Mouse (Mus musculus): Measurements from ENCODE around the gene Pan3. TPM values are rescaled to one million over a fixed set of nuclear protein-coding genes. Genes with fewer than 3 reads are reported as not detected.

Gene Pan3
- polyA plus RNA-seq, 1 experiment from 2014 or later = 49.9 TPM

- Histone ChIP-seq H3K9me3 (no peaks in the 10 kb centered on the region), H3K4me1 (no peaks in the 10 kb centered on the region), H3K36me3 (replicated peaks) (no peaks in the 10 kb centered on the region; the same call in 1 of the 2 replicates), H3K27me3 (ENCODE audit: poor library complexity, severe bottlenecking) (no peaks in the 10 kb centered on the region), H3K27ac (no peak overlapping the region), H3K4me3 (no peak overlapping the region)
- 87% methylated on average over 2 of the region's 2 CpGs for WGBS
- DNase-seq (ENCODE audit: extremely low spot score, low spot score) = no peak
These were observed 66.0 kb downstream of the Pan3 start for GRCm38 (mm10) chr5:147495961-147496360.

- no peaks in the 10 kb centered on the region for H3K4me1 ChIP-seq
- H3K9me3 ChIP-seq = no peaks in the 10 kb centered on the region
- no peaks in the 10 kb centered on the region; the same call in 1 of the 2 replicates for H3K36me3 ChIP-seq (replicated peaks)
- H3K27ac ChIP-seq = no peak overlapping the region
- no peak for DNase-seq (ENCODE audit: extremely low spot score, low spot score)
- 90% methylated on average over 4 of the region's 4 CpGs for WGBS
- H3K4me3 ChIP-seq = no peak overlapping the region
- no peaks in the 10 kb centered on the region for H3K27me3 ChIP-seq (ENCODE audit: poor library complexity, severe bottlenecking)
These were observed 67.0 kb downstream of the Pan3 start for GRCm38 (mm10) chr5:147496921-147497320.

- Histone ChIP-seq H3K9me3 (no peaks in the 10 kb centered on the region), H3K36me3 (replicated peaks) (no peaks in the 10 kb centered on the region; the same call in 1 of the 2 replicates), H3K27ac (no peak overlapping the region), H3K4me3 (no peak overlapping the region), H3K4me1 (no peaks in the 10 kb centered on the region), H3K27me3 (ENCODE audit: poor library complexity, severe bottlenecking) (no peaks in the 10 kb centered on the region)
- DNase-seq (ENCODE audit: extremely low spot score, low spot score) = no peak
- WGBS = 79% methylated on average over 3 of the region's 3 CpGs
These were observed 67.8 kb downstream of the Pan3 start for GRCm38 (mm10) chr5:147497714-147498113.

GRCm38 (mm10) chr5:147501456-147501998, 71.6 kb downstream of the Pan3 start:
- Histone ChIP-seq H3K9me3 (no peaks in the 10 kb centered on the region), H3K4me3 (no peak overlapping the region), H3K4me1 (no peaks in the 10 kb centered on the region), H3K27ac (no peak overlapping the region), H3K27me3 (ENCODE audit: poor library complexity, severe bottlenecking) (no peaks in the 10 kb centered on the region), H3K36me3 (replicated peaks) (peaks cover 2% of the 10 kb centered on the region; the same call in 1 of the 2 replicates)
- DNase-seq (ENCODE audit: extremely low spot score, low spot score) = no peak
- WGBS = 92% methylated on average over 2 of the region's 2 CpGs

GRCm38 (mm10) chr5:147502921-147503320, 73.0 kb downstream of the Pan3 start:
- no peak for DNase-seq (ENCODE audit: extremely low spot score, low spot score)
- Histone ChIP-seq H3K27ac (no peak overlapping the region), H3K9me3 (no peaks in the 10 kb centered on the region), H3K27me3 (ENCODE audit: poor library complexity, severe bottlenecking) (no peaks in the 10 kb centered on the region), H3K4me1 (no peaks in the 10 kb centered on the region), H3K4me3 (no peak overlapping the region), H3K36me3 (replicated peaks) (peaks cover 2% of the 10 kb centered on the region; the same call in 1 of the 2 replicates)
- WGBS = 89% methylated on average over 2 of the region's 2 CpGs

GRCm38 (mm10) chr5:147511350-147511749, 81.4 kb downstream of the Pan3 start:
- 95% methylated on average over 9 of the region's 9 CpGs for WGBS
- no peaks in the 10 kb centered on the region for H3K4me1 ChIP-seq

GRCm38 (mm10) chr5:147527006-147527405, 97.0 kb downstream of the Pan3 start:
- no peak overlapping the region for H3K4me3 ChIP-seq
- peaks cover 81% of the 10 kb centered on the region for H3K36me3 ChIP-seq (replicated peaks)
- H3K27me3 ChIP-seq (ENCODE audit: poor library complexity, severe bottlenecking) = no peaks in the 10 kb centered on the region
- 91% methylated on average over 6 of the region's 6 CpGs for WGBS
- H3K9me3 ChIP-seq = no peaks in the 10 kb centered on the region
- H3K4me1 ChIP-seq = no peaks in the 10 kb centered on the region
- no peak for DNase-seq (ENCODE audit: extremely low spot score, low spot score)
- H3K27ac ChIP-seq = no peak overlapping the region

More at GRCm38 (mm10) chr5:147511350-147511749, 81.4 kb downstream of the Pan3 start:
- no peak overlapping the region for H3K4me3 ChIP-seq
- H3K36me3 ChIP-seq (replicated peaks) = no peaks in the 10 kb centered on the region
- no peaks in the 10 kb centered on the region for H3K9me3 ChIP-seq
- no peaks in the 10 kb centered on the region for H3K27me3 ChIP-seq (ENCODE audit: poor library complexity, severe bottlenecking)
- no peak for DNase-seq (ENCODE audit: extremely low spot score, low spot score)
- no peak overlapping the region for H3K27ac ChIP-seq

GRCm38 (mm10) chr5:147527788-147528187, 97.8 kb downstream of the Pan3 start:
- H3K36me3 ChIP-seq (replicated peaks) = peaks cover 75% of the 10 kb centered on the region

GRCm38 (mm10) chr5:147532031-147532430, 102.1 kb downstream of the Pan3 start:
- H3K9me3 ChIP-seq = no peaks in the 10 kb centered on the region
- H3K27ac ChIP-seq = no peak overlapping the region
- H3K27me3 ChIP-seq (ENCODE audit: poor library complexity, severe bottlenecking) = no peaks in the 10 kb centered on the region
- H3K4me1 ChIP-seq = no peaks in the 10 kb centered on the region
- DNase-seq (ENCODE audit: extremely low spot score, low spot score) = no peak
- peaks cover 64% of the 10 kb centered on the region for H3K36me3 ChIP-seq (replicated peaks)
- H3K4me3 ChIP-seq = no peak overlapping the region
- WGBS = 95% methylated on average over 6 of the region's 6 CpGs

More at GRCm38 (mm10) chr5:147527788-147528187, 97.8 kb downstream of the Pan3 start:
- DNase-seq (ENCODE audit: extremely low spot score, low spot score) = no peak
- Histone ChIP-seq H3K27me3 (ENCODE audit: poor library complexity, severe bottlenecking) (no peaks in the 10 kb centered on the region), H3K4me1 (no peaks in the 10 kb centered on the region), H3K27ac (no peak overlapping the region), H3K9me3 (no peaks in the 10 kb centered on the region), H3K4me3 (no peak overlapping the region)
- 94% methylated on average over 3 of the region's 3 CpGs for WGBS

- Histone ChIP-seq H3K9me3 (no peaks in the 10 kb centered on the region), H3K27me3 (ENCODE audit: poor library complexity, severe bottlenecking) (no peaks in the 10 kb centered on the region), H3K4me3 (no peak overlapping the region), H3K27ac (no peak overlapping the region), H3K36me3 (replicated peaks) (peaks cover 76% of the 10 kb centered on the region), H3K4me1 (no peaks in the 10 kb centered on the region)
- WGBS = 96% methylated on average over 4 of the region's 4 CpGs
- DNase-seq (ENCODE audit: extremely low spot score, low spot score) = no peak
These were observed 109.4 kb downstream of the Pan3 start for GRCm38 (mm10) chr5:147539409-147539808.

- DNase-seq (ENCODE audit: extremely low spot score, low spot score) = no peak
- Histone ChIP-seq H3K27me3 (ENCODE audit: poor library complexity, severe bottlenecking) (no peaks in the 10 kb centered on the region), H3K4me1 (no peaks in the 10 kb centered on the region), H3K4me3 (no peak overlapping the region), H3K27ac (no peak overlapping the region), H3K9me3 (no peaks in the 10 kb centered on the region), H3K36me3 (replicated peaks) (peaks cover 74% of the 10 kb centered on the region)
- 92% methylated on average over 4 of the region's 4 CpGs for WGBS
These were observed 109.9 kb downstream of the Pan3 start for GRCm38 (mm10) chr5:147539815-147540214.

- H3K4me3 ChIP-seq = no peak overlapping the region
- H3K4me1 ChIP-seq = no peaks in the 10 kb centered on the region
- H3K36me3 ChIP-seq (replicated peaks) = peaks cover 79% of the 10 kb centered on the region
- DNase-seq (ENCODE audit: extremely low spot score, low spot score) = no peak
- no peak overlapping the region for H3K27ac ChIP-seq
- WGBS = 84% methylated on average over 6 of the region's 6 CpGs
- no peaks in the 10 kb centered on the region for H3K27me3 ChIP-seq (ENCODE audit: poor library complexity, severe bottlenecking)
- no peaks in the 10 kb centered on the region for H3K9me3 ChIP-seq
These were observed 112.3 kb downstream of the Pan3 start for GRCm38 (mm10) chr5:147542291-147542690.

GRCm38 (mm10) chr5:147545731-147546241, 115.8 kb downstream of the Pan3 start:
- Histone ChIP-seq H3K27me3 (ENCODE audit: poor library complexity, severe bottlenecking) (no peaks in the 10 kb centered on the region), H3K4me3 (no peak overlapping the region), H3K36me3 (replicated peaks) (peaks cover 86% of the 10 kb centered on the region), H3K9me3 (no peaks in the 10 kb centered on the region), H3K27ac (no peak overlapping the region), H3K4me1 (no peaks in the 10 kb centered on the region)
- 79% methylated on average over 11 of the region's 11 CpGs for WGBS
- DNase-seq (ENCODE audit: extremely low spot score, low spot score) = no peak
